Mouse (Mus musculus) bone marrow, adult 2 months (tissue): Measurements from ENCODE around the gene Ccdc151.

ENCODE experiments used
- CTCF ChIP-seq: fragments of 200-500 bp; IDR thresholded peaks from 2 replicates; pipeline ENCODE4 v1.5.1; 2011; ENCODE audit warnings: low read length, control low read depth; ENCODE audit not compliant: control insufficient read depth, insufficient read depth
- POLR2A ChIP-seq: fragments of 200-500 bp; IDR thresholded peaks from 2 replicates; pipeline ENCODE4 v1.6.1; 2011; ENCODE audit warnings: low read depth, mild to moderate bottlenecking, control low read depth, low read length, borderline replicate concordance; ENCODE audit not compliant: control insufficient read depth

DNA sequence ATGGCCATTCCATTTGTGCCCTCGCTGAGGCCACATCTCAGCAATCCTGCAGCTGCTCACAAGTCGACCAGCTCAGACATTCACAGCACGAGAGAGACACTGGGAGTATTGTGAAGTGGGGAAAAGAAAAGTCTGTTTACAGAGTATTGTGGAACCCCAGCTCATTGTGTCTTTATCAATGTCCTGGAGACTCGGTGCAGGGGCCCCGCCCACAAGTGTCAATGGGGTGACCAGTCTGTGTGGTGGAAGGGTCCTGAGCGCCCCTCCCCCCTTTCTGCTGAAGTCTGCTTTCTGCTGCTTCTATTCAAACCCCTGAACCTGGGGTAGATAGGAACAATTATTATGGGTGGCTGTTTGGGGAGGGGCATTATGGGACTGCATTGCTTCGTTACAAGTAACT is 26.0 kb upstream of the Ccdc151 start:
- TF ChIP-seq CTCF = no peak
- TF ChIP-seq POLR2A = no peak
